Mouse (Mus musculus) embryonic fibroblast, embryonic 13.5 days (primary cell): ENCODE results near the gene Arpc2.

Experiments used
- CTCF ChIP-seq: IDR thresholded peaks from 2 replicates; pipeline ENCODE4 v1.5.1; 2011; ENCODE audit warnings: mild to moderate bottlenecking, control low read depth, low read length, moderate library complexity, borderline replicate concordance; ENCODE audit not compliant: insufficient read depth
- POLR2A ChIP-seq: IDR thresholded peaks from 2 replicates; pipeline ENCODE4 v1.6.1; 2011; ENCODE audit warnings: low read depth, mild to moderate bottlenecking, control low read depth, low read length, moderate library complexity

DNA sequence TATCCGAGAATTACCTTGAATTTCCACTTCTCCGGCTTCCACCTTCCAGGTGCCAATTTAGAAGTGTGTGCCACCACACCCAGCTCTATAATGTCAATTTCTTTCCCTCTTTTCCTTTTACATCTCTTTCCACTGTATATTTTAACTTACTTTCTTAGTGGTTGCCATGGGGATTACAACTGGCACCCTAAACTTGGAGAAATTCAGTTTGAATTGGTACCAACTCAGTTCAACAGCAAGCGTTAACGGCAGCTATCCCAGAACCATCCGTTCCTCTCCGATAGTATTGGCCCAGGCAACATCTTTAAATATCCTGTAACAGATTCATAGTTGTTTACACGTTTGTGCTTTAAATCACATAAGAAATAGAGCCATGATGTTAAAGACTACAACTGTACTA lies 16.0 kb upstream of the Arpc2 start:
- TF ChIP-seq POLR2A (no peak), CTCF (no peak)
